Mouse (Mus musculus) bone marrow macrophage, adult 2 months (primary cell): ENCODE data around the gene Calm3. TPM values are rescaled to one million over a fixed set of nuclear protein-coding genes. Genes with fewer than 3 reads are reported as not detected.
A peak's percentile ranks its signal among the peaks of the same experiment; 100 is the strongest.

Experiments
- H3K27ac ChIP-seq: 2 replicates; pipeline ENCODE4 v1.5.1; 2012; ENCODE audit warnings: low read depth, low read length; ENCODE audit not compliant: insufficient read depth
- H3K4me1 ChIP-seq: 2 replicates; pipeline ENCODE4 v1.6.1; 2012; ENCODE audit warnings: low read length; ENCODE audit not compliant: control insufficient read depth, insufficient read depth
- H3K4me3 ChIP-seq: 2 replicates; pipeline ENCODE4 v1.5.1; 2012; ENCODE audit warnings: mild to moderate bottlenecking, low read length, moderate library complexity; ENCODE audit not compliant: insufficient read depth
- CTCF ChIP-seq: IDR thresholded peaks from 2 replicates; pipeline ENCODE4 v1.5.1; 2012; ENCODE audit warnings: low read depth, mild to moderate bottlenecking, low read length, moderate library complexity
- POLR2A ChIP-seq: IDR thresholded peaks from 2 replicates; pipeline ENCODE4 v1.6.1; 2012; ENCODE audit warnings: mild to moderate bottlenecking, low read depth, low read length, borderline replicate concordance
- polyA plus RNA-seq: library from polyadenylated mRNA; stranded (reverse); fragments of >200 nt; gene quantifications from 2 replicates; pipeline ENCODE4 v1.2.4, GENCODE M21; 2012; ENCODE audit not compliant: missing spikeins, insufficient read depth, insufficient read length

Gene Calm3
- polyA plus RNA-seq, 1 experiment, result 373 TPM

- Histone ChIP-seq H3K4me1 (peaks cover 7% of the 10 kb centered on the region; the same call in 1 of the 2 replicates), H3K4me3 (peak overlapping the region; percentile 88), H3K27ac (no peak overlapping the region)
- no peak for TF ChIP-seq CTCF
- TF ChIP-seq POLR2A, result no peak
Observed at GRCm38 (mm10) chr7:16922360-16922973, 1.4 kb downstream of the Calm3 start.

GRCm38 (mm10) chr7:16921881-16922335 lies 2.0 kb downstream of the Calm3 start:
- no peak overlapping the region for H3K27ac ChIP-seq
- TF ChIP-seq POLR2A (no peak), CTCF (no peak)
- no peak overlapping the region for H3K4me3 ChIP-seq
- peaks cover 7% of the 10 kb centered on the region; the same call in 1 of the 2 replicates for H3K4me1 ChIP-seq

- Histone ChIP-seq H3K27ac (no peak overlapping the region), H3K4me1 (peaks cover 7% of the 10 kb centered on the region; the same call in 1 of the 2 replicates), H3K4me3 (no peak overlapping the region)
- no peak for TF ChIP-seq CTCF
- no peak for TF ChIP-seq POLR2A
Observed at GRCm38 (mm10) chr7:16920818-16921791, 2.8 kb downstream of the Calm3 start.

GRCm38 (mm10) chr7:16920150-16920579 lies 3.7 kb downstream of the Calm3 start:
- H3K4me1 ChIP-seq, result peaks cover 7% of the 10 kb centered on the region; the same call in 1 of the 2 replicates
- H3K27ac ChIP-seq, result no peak overlapping the region
- H3K4me3 ChIP-seq, result no peak overlapping the region
- TF ChIP-seq POLR2A (no peak), CTCF (no peak)

- no peak for TF ChIP-seq POLR2A
- TF ChIP-seq CTCF, result no peak
- H3K4me3 ChIP-seq, result no peak overlapping the region
- peaks cover 5% of the 10 kb centered on the region; the same call in 1 of the 2 replicates for H3K4me1 ChIP-seq
- no peak overlapping the region for H3K27ac ChIP-seq
Observed at GRCm38 (mm10) chr7:16919395-16920149, 4.3 kb downstream of the Calm3 start.

GRCm38 (mm10) chr7:16918670-16919069 lies 5.2 kb downstream of the Calm3 start:
- Histone ChIP-seq H3K4me1 (peaks cover 5% of the 10 kb centered on the region; the same call in 1 of the 2 replicates), H3K27ac (no peak overlapping the region), H3K4me3 (no peak overlapping the region)
- no peak for TF ChIP-seq POLR2A
- TF ChIP-seq CTCF, result no peak

- Histone ChIP-seq H3K4me3 (no peak overlapping the region), H3K27ac (no peak overlapping the region), H3K4me1 (peaks cover 7% of the 10 kb centered on the region; the same call in 1 of the 2 replicates)
- no peak for TF ChIP-seq CTCF
- TF ChIP-seq POLR2A, result no peak
Observed at GRCm38 (mm10) chr7:16918014-16918413, 5.9 kb downstream of the Calm3 start.

- Histone ChIP-seq H3K4me1 (peaks cover 6% of the 10 kb centered on the region; the same call in 1 of the 2 replicates), H3K27ac (no peak overlapping the region), H3K4me3 (no peak overlapping the region)
- no peak for TF ChIP-seq CTCF
- no peak for TF ChIP-seq POLR2A
Observed at GRCm38 (mm10) chr7:16917447-16917846, 6.5 kb downstream of the Calm3 start.

- Histone ChIP-seq H3K4me1 (peaks cover 7% of the 10 kb centered on the region; the same call in 1 of the 2 replicates), H3K27ac (no peak overlapping the region), H3K4me3 (no peak overlapping the region)
- TF ChIP-seq CTCF, result no peak
- TF ChIP-seq POLR2A, result no peak
Observed at GRCm38 (mm10) chr7:16916342-16917265, 7.3 kb downstream of the Calm3 start.
